Mouse (Mus musculus) urinary bladder, postnatal 4 days (tissue): Measurements from ENCODE around the gene Gpr75.

Source experiments
- DNase-seq, 2 experiments: peaks; one replicate each; pipeline ENCODE4 v3.0.0; 2021 to 2022; ENCODE audit warnings: low spot score in 2 of 2

Gpr75 gene

GRCm38 (mm10) chr11:30885171-30885871, at the start of gene Gpr75, which contains the start of gene Asb3:
Gene Gpr75, plus strand, starts transcription at chr11:30885358.
Gene Asb3, plus strand, starts transcription at chr11:30885416.
- peak; percentile 38 to 63 for DNase-seq

DNA sequence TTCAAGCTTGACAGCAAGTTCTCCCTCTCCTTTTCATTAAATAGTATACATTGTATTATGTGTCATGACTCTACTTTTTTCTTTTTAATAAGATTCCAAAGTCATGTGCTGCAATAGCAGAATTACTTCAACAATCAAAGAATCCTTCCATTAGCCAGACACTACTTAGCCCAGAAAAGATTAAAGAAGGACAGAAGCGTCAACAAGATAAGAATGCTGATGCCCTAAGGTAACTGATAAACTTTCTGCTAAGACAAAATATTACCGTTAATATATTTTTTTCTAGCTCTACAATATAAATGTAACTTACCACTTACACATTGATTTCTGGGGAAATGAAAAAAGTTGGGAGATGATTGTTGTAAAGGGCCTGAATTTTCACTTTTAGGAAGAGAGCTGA, 46.4 kb upstream of the Gpr75 start:
- DNase-seq: no peak

DNA sequence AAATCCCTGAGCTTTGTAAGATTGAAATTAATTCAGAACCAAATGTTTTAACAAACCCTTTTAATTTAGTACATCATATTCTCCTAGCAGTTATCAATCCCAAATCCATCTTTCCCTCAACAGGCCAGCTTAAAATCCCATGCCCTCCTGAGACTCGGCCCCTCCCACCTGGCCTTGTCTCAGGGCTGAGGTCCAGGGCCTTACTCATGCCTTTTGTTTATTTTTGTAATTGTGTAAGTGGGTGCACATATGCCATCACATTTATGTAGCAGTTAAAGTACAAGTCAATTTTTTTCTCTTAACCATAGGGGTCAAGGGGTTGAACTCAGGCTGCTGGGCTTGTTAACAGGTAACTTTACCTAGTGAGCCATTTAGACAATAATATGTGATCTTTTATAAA, 40.8 kb upstream of the Gpr75 start:
- no peak for DNase-seq

DNA sequence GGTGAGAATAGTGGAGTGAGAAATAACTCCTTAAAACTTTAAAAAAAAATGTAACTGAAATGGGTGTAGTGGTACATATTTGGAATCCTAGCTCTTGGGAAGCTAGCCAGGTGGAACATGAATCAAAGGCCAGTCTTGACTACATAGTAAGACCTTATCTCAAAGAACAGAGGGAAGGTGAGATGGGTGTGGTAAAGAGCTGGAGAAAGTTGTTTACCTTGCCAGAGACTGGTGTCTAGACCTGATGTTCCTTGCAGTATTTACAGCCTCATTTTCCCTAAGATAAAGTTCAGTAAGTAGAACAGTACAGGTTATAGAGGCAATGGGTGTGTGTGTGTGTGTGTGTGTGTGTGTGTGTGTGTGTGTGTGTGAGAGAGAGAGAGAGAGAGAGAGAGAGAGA, 12.7 kb upstream of the Gpr75 start:
- no peak for DNase-seq

GRCm38 (mm10) chr11:30888153-30888552, 3.0 kb downstream of the Gpr75 start:
- no peak for DNase-seq

- DNase-seq: no peak
These were observed 11.0 kb downstream of the Gpr75 start for GRCm38 (mm10) chr11:30896201-30896600.

DNA sequence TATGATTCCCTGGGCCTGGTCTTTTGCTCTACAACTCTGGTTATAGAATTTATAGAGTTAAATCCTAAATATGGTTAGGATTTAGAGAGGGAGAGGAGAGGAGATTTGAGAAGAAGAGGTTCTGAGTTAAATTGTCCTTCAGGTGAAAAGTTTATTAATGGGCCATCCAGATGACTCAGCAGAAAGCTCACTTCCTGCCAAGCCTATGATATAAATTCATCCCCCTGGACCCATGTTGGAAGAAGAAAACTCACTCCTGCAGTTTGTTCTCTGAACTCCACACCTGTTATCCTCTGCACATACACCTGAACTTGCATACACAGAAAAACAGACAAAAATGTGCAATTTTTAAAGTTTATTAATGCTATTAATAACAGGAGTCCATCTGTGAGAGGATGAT, 14.2 kb downstream of the Gpr75 start:
- DNase-seq: no peak

DNA sequence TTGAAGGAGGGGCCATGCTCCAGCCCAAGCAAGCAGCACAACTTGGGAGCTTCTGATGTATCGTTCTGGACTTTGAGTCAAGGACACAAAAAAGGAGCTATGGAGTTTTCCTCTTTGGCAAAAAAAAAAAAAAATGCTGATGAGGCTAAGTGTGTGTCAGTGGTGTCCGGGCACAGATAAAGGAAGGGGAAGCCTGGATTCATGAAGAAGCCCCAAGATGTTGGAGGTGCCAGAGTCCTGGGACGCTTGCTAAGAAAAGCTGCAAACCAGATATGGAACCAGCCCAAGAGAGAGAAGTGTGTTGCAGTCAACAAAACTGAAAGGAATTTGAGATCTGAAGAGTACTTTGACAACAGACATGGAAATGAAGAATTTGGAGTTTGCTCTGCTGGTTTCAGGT, 27.2 kb downstream of the Gpr75 start:
- DNase-seq: no peak

GRCm38 (mm10) chr11:30920641-30921040, 35.5 kb downstream of the Gpr75 start:
- DNase-seq: no peak

GRCm38 (mm10) chr11:30923283-30923682, 38.1 kb downstream of the Gpr75 start:
- no peak for DNase-seq

DNA sequence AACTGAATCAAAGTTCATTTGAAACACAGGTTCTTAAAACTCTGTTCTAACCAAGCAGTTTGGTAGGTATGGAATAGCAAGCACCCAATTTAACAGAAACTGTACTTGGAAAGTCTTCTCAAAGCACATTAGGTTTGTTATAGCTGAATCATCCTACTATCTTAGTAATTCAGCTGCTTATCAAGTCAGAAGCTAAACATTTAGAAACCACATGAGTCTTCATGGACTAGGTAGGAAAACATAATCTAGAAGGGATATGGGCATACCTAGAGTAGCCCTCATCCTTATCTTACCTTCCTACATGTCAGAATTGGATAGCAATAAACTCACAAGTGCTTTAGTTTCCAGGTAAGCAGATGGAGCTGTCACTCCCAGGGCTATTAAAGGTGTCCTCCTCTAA, 42.9 kb downstream of the Gpr75 start:
- DNase-seq: no peak

GRCm38 (mm10) chr11:30928498-30928897, 43.3 kb downstream of the Gpr75 start:
- no peak for DNase-seq
